In genomic region chr17:92210730-92211129, GRCm38 (mm10) we compare ENCODE assay signal across 12 mouse cellular contexts.
DNase-seq lines count a peak whose midpoint lies in the region; ATAC-seq lines count a peak whose summit lies in the region.
"Had no signal": no experiment of that assay in that cellular context is flagged by ENCODE, and none has a peak within 500 bp of the region (broad histone marks: within the 10 kb centered on the region; RNA-seq: fewer than 3 reads in every experiment).

No protein-coding gene starts in this region.

- no peaks in the 10 kb centered on the region for H3K27me3 ChIP-seq in embryonic facial prominence, embryonic 12.5 days
- H3K27me3 ChIP-seq in midbrain, embryonic 14.5 days (ENCODE audit: control insufficient read depth, insufficient read depth, low read length): no peaks in the 10 kb centered on the region
- H3K27me3 ChIP-seq: limb, embryonic 15.5 days; neural tube, embryonic 13.5 days had no signal

- H3K27ac ChIP-seq in embryonic facial prominence, embryonic 12.5 days: no peak overlapping the region
- H3K27ac ChIP-seq in midbrain, embryonic 14.5 days (replicated peaks; ENCODE audit: low read depth, low read length): no peak overlapping the region
- H3K27ac ChIP-seq: limb, embryonic 15.5 days; neural tube, embryonic 13.5 days had no signal

- peak; percentile 6 for DNase-seq in adrenal gland, adult 2 months
- no peak for DNase-seq in adrenal gland, adult 8-10 months
- DNase-seq in left cerebral cortex, adult 18-20 months (ENCODE audit: low spot score in 2 of 2): peak; percentile 7 to 21
- no peak for DNase-seq in left cerebral cortex, adult 11 months (ENCODE audit: low spot score)
- DNase-seq in midbrain, embryonic 14.5 days: peak; percentile 35
- no peak for DNase-seq in heart, postnatal 4 days
- no peak for DNase-seq in cerebellum, adult 9-11 months
- DNase-seq: B cell, adult 2 months had no signal

- no peak overlapping the region for H3K9ac ChIP-seq in embryonic facial prominence, embryonic 12.5 days
- H3K9ac ChIP-seq in midbrain, embryonic 14.5 days (replicated peaks; ENCODE audit: low read length): no peak overlapping the region
- H3K9ac ChIP-seq: limb, embryonic 15.5 days; neural tube, embryonic 13.5 days had no signal

- H3K9me3 ChIP-seq in embryonic facial prominence, embryonic 12.5 days: no peaks in the 10 kb centered on the region
- no peaks in the 10 kb centered on the region for H3K9me3 ChIP-seq in midbrain, embryonic 14.5 days (ENCODE audit: control insufficient read depth, low read length)
- H3K9me3 ChIP-seq: limb, embryonic 15.5 days; neural tube, embryonic 13.5 days had no signal

- no peak overlapping the region for H3K4me2 ChIP-seq in embryonic facial prominence, embryonic 12.5 days (replicated peaks)
- H3K4me2 ChIP-seq in midbrain, embryonic 14.5 days (ENCODE audit: low read length): no peak overlapping the region
- H3K4me2 ChIP-seq: heart, embryonic 11.5 days; limb, embryonic 15.5 days; neural tube, embryonic 13.5 days had no signal

- no peaks in the 10 kb centered on the region for H3K4me1 ChIP-seq in embryonic facial prominence, embryonic 12.5 days
- no peaks in the 10 kb centered on the region for H3K4me1 ChIP-seq in midbrain, embryonic 14.5 days (ENCODE audit: control insufficient read depth, insufficient read depth, low read length)
- H3K4me1 ChIP-seq: limb, embryonic 15.5 days; neural tube, embryonic 13.5 days had no signal

- 0 out of 2 replicates have a peak, but pooled peaks have one; percentile 15 for ATAC-seq in embryonic facial prominence, embryonic 12.5 days (ENCODE audit: insufficient number of reproducible peaks, insufficient read depth, low FRiP score, low TSS enrichment)
- no peak for ATAC-seq in midbrain, embryonic 14.5 days (ENCODE audit: low FRiP score, low TSS enrichment)

- H3K36me3 ChIP-seq in embryonic facial prominence, embryonic 12.5 days: no peaks in the 10 kb centered on the region
- no peaks in the 10 kb centered on the region for H3K36me3 ChIP-seq in midbrain, embryonic 14.5 days (ENCODE audit: control insufficient read depth, insufficient read depth, low read length)
- H3K36me3 ChIP-seq: limb, embryonic 15.5 days; neural tube, embryonic 13.5 days had no signal

- H3K4me3 ChIP-seq in embryonic facial prominence, embryonic 12.5 days: no peak overlapping the region
- no peak overlapping the region for H3K4me3 ChIP-seq in midbrain, embryonic 14.5 days (replicated peaks; ENCODE audit: low read depth, low read length)
- H3K4me3 ChIP-seq: limb, embryonic 15.5 days; neural tube, embryonic 13.5 days had no signal

Comparison
In these comparisons a context has a peak if more than half of its experiments do, and no peak if none do; other contexts are left out.
1. DNase-seq: peak in adrenal gland, adult 2 months (single experiment), left cerebral cortex, adult 18-20 months (2 of 2) and midbrain, embryonic 14.5 days (single experiment); none in adrenal gland, adult 8-10 months (single experiment), left cerebral cortex, adult 11 months (single experiment), heart, postnatal 4 days (single experiment) and cerebellum, adult 9-11 months (single experiment).